Mouse (Mus musculus) cerebellum, postnatal 4 days (tissue): ENCODE measurements around the gene Selenoo.

ENCODE experiments used
- DNase-seq, 2 experiments: peaks; one replicate each; pipeline ENCODE4 v3.0.0; 2022; ENCODE audit warnings: low spot score in 2 of 2, mixed read lengths in 1 of 2

The Selenoo gene

DNA sequence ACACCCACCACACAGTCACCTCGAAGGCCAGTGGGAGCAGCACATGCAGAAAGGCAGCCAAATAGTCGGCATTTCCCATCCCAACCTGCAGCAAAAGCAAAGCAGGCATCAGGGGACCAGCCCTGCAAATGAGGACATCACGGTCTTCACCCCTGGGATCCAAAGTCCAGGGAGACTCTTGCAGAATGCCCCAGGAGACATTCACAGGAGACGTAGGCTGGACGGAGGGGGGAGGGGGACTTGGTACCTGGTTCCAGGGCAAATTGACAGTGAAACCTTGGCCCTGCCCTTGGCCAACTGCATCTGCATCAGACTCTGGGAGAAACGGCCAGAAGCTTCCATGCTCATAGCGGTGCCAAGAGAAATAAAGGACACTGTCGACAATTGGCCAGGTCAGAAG, 37.7 kb downstream of the Selenoo start:
- DNase-seq: no peak

DNA sequence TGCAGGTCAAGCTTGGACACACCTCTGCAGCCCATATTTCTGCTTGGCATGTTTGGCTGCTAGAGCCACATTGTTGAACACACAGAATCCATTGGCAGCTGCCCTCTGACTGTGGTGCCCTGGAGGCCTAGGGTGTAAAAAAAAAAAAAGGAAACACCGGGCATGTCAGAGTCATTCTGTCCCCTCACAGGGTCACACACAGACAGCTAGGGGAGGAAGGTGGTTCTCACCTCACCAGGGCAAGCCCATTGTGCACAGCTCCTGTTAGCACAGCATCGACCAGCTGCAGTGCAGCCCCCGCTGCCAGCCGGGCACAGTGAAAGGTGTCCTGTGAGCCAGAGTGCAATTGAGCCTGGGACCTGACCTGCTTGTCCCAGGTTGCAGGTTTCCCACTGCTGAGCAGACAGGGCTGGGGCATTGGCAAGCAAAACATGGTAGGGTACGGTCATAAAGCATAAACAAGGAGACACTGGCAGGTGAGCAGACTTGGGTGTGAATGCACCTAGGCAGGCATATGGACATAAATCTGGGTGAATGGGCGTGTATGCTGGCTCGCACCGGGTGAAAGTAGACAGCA, 38.6 kb downstream of the Selenoo start:
- DNase-seq: no peak

DNA sequence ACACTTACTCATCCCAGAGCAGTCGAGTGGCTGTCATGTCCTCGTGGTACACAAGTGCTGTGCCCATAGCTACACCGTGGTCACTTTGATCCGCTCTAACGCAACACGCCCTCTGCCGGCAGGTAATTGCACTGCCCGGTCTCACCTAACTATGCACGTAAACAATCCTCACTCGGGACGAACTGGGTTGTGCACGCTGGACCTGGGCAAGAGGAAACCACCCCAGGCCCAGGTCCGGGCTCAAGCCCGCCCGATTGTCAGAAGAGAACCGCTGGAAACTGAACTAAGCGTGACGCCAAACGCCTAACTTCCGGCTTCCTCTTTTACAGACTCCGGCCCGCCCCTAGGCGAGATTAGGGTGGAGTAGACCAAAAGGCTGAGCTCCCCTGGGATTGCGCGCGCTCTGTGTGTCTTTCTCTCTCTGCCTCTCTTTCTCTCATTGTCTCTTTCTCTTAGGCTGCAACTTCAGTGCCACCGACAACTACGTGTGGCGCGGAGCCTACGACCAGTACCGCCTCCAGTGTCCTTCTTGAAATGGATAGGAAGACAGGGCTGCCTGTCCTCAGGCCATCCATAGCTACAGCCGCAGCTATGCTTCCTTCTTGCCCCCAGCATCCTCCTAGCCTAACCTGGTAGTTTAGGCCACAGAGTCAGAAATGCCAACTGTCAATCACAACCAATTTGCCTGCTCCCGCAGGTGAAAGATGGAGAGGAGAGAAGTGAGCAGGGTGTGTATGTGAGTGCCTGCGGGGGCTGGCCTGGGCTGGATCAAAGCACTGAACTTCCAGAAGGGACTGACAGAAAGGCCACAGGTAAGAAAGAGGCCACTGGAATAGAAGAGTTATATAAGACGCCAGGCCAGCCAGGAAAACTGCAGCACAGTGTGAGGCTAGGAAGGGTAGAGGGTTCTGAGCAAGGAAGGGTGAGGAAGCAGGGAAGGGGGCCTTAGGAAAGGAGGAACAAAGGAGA, 39.8 kb downstream of the Selenoo start, which contains the start of gene Hdac10:
Gene Hdac10, minus strand, starts transcription at position 319 of the 969 bp plus-strand sequence.
- peak; percentile 76 to 88 for DNase-seq

DNA sequence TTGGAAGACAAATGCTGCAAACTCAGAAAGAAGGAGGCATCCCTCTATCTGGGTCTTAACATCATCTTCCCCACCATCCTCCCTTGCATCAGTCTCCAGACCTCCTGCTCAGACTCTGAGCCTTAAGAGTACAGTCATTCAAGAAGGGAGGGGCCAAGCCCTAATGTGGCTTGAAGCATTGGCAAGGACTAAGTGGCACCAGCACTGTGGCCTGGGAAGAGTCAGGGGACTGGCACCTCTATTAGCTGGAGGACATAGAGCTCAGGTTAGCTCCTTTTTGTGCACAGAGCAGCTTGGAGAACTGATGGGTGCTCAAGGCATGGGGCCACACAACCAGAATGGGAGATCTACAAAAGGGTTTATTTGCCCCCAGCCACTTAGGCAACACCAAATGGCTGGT, 41.4 kb downstream of the Selenoo start:
- no peak for DNase-seq

DNA sequence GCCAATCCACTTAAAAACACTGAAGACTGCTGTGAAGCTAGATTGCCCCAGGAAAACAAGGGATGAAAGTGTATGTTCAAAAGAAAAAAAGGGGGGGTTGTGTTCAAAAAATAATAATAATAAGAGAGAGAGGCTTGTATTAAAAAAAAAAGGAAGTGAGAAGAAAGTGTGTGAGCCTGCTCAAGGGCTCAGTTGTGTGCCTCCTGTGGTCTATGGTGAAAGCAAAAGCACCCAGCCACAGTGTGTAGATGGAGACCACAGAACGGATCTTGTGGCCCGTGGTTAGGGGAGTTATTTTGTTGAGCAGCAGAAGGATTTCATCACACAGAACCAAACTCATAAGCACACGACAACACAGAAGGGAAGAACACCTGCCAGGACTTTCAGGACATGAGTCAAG, 42.4 kb downstream of the Selenoo start:
- DNase-seq: no peak

DNA sequence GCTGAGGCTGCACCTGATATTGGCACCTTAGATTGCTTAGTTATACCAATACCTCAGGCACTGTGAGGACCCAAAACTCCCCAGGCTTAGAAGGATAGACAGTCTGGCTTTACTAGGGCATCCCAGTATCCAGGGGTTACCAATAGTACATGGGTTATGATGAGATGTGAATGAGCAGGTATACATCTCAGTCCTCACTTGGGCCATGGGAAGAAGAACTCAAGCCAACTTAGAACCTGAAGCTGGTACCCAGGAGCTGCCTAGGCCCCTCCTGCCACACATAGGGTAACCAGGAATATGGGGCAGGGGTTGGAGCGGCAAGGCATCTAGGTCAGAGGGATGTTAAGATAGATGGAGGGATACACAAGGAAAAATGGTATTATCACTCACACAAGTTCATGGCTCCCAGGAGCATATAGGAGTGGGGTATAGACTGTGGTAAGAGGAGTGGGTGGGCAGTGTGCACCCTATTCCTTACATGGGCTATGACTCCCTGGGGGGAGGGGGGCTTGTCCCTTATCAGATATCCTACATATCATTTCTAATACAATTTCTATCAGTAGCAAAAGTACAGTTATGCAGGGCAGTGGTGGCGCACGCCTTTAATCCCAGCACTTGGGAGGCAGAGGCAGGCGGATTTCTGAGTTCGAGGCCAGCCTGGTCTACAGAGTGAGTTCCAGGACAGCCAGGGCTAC, 47.7 kb downstream of the Selenoo start:
- DNase-seq: no peak

DNA sequence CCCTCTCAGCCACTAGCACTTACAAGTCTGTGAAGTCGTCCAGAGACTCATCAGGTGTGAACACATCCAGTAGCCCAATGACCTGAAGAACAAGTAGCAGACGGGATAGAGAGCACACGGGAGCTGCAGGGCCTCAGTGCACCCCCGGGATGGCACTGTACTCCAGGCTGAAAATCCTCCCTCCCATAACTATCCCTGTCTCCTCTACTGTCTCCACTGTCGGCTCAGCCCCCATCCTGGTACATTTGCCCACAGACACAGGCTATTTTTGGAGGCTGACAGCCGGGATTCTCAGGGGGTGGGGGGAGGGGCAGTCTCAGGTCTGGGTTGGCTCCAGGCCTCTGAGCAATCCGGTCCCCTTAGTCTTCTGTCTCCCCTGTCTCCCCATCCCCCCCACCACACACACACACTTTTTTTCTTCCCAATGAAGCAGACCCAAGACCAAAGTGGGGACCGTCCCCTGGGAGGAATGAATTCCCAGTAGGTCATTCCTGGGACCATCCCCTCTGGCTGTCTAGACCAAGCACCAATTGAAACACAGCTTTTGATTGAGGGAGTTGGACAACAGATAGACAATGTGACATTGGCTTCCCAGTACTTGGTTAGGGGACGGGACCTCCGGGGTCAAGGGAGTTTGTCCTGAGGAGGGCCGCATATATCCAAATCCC, 48.6 kb downstream of the Selenoo start:
- DNase-seq: no peak

DNA sequence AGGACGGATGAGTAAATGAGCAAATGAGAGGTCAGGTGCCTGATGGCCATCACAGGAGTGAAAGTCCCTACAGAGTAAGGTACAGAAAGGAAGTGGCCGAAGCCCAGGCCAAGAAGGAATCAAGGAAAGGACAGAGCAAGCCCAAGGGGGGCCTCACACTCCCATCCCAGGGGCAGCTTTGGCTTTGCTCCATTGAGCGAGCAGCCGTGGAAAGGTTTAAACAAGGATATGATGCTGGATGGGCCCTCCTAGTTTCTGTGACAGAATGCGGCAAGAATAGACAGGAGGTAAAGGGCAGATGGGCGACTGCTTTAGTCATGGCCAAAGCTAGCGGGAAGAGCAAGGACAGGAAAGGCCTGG, 49.1 kb downstream of the Selenoo start:
- DNase-seq: no peak

DNA sequence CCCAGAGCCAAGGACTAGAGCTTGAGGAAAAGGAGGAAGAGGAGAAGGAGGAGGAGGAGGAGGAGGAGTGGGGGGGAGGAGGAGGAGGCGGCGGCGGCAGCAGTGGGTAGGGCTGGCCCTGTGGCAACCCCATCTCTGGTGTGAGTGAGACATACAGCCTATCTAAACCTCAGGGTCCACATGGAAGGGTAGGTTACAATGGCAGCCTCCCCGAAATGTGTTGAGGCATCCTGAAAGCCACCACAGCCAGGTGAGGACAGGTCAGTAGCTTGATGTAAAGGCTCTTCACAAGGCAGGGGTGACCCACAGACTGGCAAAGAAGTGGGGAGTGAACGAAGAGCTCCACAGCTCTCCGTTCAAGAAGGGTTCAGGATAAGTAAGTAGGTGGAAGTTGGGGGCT, 49.6 kb downstream of the Selenoo start:
- no peak for DNase-seq

DNA sequence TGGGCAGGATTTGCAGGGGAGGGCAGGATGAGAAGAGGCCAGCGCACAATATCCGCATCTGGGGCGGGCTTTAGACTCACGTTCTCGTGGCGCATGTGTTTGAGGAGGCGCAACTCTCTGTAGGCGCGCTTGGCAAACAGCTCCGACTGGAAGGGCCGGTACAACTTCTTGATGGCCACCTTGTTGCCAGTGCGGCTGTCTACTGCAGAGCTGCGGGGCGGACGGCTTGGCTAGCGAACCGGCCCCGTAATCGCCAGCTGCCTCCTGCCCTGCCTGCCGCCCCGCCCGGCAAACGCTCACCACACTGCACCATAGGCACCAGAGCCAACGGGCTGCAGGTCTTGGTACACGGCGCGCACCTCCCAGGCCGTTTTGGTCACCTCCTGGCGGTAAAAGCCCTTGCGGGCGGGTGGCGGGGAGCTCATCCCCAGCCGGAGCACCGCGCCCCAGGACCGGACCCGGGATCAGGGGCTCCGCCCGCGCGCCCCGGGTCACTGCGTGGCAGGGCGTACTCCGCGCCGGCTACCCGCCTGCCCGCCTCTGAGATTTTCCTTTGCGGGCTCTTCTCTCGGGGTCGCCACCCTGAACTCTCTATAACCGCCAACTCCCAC, 51.3 kb downstream of the Selenoo start:
- no peak for DNase-seq

DNA sequence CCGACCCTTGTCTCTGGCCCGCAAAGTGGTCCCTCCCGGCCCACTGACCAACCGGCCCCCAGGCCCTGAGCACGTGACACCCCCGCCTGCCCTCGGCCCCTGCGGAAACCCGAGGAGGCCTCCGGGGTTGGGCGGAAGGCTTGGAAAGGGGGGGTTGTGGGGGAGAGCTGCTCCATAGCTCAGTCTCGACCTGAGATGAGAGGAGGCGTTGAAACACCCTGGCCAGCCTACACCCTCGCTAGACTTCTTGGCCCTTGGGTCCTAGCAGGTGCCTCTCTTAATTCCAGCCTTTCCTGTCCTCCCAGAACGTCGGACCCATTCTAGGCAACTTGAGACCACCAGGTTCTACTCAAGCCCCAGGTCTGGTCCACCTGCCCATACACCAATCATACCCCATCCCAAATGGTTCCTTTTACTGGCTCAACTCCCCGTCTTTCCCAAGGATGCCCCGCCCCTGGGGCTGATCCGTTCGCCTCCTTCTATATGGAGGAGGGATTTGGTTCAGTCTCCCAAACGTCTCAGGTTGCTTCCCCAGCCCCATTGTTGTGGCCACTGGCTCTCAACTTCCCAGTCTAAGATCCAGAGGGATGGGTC, 51.9 kb downstream of the Selenoo start, which contains the start of gene Mapk12:
Gene Mapk12, minus strand, starts transcription at position 45 of the 594 bp plus-strand sequence.
- DNase-seq: no peak

DNA sequence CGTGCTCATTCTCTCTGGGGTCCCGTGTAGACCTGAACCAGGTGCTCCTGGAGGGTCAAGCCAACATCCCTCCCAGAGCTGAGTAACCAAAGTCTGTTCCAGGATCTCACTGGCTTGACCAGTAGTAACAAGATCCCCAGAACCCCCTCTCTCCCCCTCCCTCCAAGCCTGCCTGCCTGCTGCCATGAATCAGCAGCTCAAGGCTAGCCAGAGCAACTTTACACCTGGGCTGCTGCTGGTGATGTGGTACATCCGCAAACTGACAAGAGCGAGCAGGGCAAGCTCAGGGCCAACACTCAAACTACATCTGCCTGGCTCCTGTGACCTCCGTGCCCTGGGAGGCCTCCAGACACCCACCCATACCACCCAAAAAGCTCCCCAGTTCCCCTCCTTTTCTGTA, 52.6 kb downstream of the Selenoo start:
- no peak for DNase-seq

DNA sequence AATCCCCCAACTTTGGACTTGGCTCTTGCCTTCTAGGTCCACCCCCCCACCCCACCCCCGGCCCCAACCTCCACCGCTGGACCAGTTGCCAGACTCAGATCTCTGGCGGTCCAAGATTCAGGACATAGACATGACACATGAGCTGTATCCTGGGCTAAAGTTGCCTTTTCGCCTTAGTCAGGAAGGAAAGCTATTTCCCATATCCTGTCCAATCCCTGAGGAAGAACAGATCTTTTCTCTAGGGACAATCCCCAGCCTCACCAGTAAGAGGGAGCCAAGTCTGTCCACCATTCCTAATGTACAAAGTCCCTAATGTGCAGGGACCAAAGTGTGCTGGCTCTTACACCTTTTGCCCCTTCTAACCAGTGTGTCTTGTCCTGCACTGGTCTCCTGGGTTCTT, 53.0 kb downstream of the Selenoo start:
- no peak for DNase-seq

DNA sequence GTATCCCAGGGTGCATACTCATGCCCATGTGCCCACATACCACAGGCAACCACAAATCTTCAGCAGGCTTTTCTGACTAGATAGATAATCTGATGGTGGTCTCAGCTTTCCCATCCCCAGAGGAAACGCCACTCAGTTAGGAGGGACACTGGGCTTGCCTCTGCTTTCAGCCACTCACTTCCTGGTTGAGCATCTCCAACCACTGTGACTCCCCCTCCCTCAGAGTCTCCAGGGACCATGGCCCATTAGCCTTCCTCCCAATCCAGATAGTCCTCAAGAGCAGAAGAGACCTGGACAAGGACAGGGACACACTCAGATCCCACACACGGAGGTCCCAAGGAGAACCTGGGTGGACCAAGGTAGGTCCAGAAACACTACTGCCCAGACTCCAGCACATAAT, 54.2 kb downstream of the Selenoo start:
- no peak for DNase-seq

DNA sequence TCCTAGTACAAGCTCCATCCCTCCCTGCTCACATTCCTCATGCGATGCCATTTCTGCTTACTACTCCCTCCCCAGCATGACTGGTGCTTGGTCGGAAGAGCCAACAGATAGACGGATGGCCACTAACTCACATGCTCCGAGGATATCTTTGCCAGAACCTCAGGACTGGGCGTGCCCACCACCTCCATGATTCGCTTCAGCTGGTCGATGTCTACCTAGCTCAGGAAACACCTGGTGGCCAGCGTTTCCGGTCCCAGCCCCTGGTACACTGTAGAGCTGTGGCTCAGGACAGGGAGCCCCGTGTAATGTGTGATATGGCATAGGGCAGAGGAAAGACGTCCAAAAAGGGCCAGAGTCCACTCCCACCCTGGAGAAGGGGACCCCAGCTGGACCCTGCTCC, 56.1 kb downstream of the Selenoo start:
- DNase-seq: no peak

DNA sequence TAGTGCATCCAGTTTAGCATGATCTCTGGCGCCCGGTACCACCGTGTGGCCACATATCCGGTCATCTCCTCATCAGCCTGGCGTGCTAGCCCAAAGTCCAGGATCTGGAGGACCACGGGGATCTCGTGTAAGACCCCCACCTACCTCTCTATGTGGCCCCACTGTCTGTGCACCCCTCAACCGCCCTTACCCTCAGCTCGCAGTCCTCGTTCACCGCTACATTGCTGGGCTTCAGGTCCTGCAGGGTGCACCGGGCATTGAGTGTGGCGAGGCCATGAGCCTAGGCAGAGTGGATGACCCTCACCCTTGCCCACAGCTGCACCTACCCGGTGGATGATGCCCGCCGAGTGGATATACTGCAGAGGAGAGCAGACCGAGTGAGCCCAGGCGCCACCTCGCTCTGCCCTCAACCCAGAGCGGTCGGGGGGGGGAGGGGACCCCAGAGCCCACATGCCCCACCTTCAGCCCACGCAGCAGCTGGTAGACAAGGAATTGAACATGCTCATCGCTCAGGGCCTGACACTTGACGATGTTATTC, 57.0 kb downstream of the Selenoo start:
- no peak for DNase-seq

DNA sequence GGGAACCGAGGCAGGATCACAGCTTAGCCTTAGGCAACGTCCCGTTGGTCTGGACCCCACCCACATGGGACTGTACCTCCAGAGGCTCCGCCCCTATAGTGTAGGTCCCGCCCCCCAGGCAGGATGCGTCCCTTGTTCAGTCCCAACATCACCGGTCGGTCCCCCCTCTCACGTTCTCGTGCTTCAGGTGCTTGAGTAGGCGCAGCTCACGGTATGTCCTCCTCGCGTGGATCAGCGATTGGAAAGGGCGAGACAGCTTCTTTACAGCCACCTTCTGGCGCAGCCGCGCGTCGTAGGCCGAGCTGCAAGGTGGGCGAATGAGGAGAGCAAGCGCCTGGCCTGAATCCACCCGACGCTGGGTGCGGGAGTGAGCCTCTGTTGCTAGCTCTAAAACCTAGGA, 57.7 kb downstream of the Selenoo start:
- DNase-seq: no peak

DNA sequence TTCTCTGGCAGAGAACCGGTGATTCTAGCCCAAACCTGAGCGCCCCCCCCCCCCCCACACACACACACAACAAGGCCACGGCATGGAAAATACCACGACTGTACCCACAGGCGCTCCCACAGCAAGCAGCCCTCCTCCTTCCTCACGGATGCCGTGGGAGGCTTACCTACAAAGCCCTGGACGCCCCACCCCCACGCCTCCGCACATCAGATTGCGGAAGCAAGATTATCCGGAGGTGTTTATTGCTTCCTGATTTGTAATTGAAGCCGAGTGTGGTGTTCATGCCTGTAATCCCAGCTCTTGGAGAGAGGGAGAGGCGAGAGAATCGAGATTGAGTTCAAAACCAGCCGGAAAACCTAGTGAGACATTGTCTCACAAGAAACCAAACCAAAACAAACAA, 58.1 kb downstream of the Selenoo start:
- no peak for DNase-seq

DNA sequence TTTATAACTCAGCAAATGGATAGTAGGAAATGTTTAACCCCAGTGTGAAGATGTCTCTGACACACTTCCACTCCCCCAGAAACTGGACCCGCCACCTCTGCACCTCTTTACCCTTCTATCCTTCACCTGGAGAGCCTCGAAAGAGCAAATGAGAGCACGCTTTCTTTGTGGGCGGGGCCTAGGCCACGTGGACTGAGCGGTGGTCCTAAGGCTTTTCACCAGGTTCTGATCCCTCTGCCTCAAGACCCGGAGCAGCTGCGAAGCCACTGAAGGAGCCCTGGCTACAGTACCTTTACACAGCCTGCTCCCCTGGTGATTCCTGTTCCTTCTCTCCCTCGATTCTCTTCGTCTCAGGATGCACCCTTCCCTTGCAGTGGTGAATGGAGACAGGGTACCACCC, 58.6 kb downstream of the Selenoo start:
- no peak for DNase-seq

DNA sequence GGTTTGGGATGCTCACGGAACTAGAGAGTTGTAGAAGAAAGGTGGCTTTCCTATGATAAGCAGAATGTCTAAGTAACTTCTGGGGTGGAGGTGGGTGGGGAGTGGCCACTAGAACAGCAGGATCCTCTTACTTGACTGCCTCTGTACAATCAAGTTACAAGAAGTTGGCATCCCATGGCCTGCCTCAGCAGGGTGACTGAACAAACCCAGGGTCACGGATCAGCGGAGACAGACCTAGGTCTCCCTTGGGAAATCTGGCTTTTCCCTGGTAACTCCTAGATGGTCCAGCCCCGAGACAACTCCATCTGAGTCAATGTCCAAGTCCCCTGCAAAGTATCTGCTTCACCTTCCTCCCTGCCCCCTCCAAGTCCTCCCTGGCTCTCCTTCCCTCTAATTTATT, 59.0 kb downstream of the Selenoo start:
- no peak for DNase-seq
